Mouse (Mus musculus): ENCODE measurements at regions not wholly inside any gene's neighbourhood (a gene's known extent, or its start where the extent isn't known, plus 50 kb on each side); places are given as distances from the start of the nearest gene placed in this dataset.
"Not testable (repeated sequence)": the region's sequence is repeated elsewhere in the genome, so short reads cannot be mapped to it uniquely, and the experiment has no call there.

- no peak for DNase-seq (ENCODE audit: low spot score)
- intact Hi-C loops (cut with DNase I): loop anchor here (2.0 to 10.0 kb wide), 2 partner anchors 113 to 269 kb away; partner anchors contain the start of gene Grin3a
Measured at GRCm38 (mm10) chr4:49958275-49958674, 112.7 kb upstream of the Grin3a start.

- intact Hi-C loops (cut with DNase I): loop anchor here (10.0 kb wide), 1 partner anchor 112 kb away; the partner anchor contains the start of gene Grin3a
- no peak for DNase-seq (ENCODE audit: low spot score)
Measured at GRCm38 (mm10) chr4:49956855-49957254, 111.3 kb upstream of the Grin3a start.

GRCm38 (mm10) chr4:49946306-49946705 is 100.8 kb upstream of the Grin3a start:
- DNase-seq (ENCODE audit: low spot score): no peak

GRCm38 (mm10) chr4:49937471-49937870 is 91.9 kb upstream of the Grin3a start:
- no peak for DNase-seq (ENCODE audit: low spot score)
- intact Hi-C loops (cut with DNase I): no loop called here

More at GRCm38 (mm10) chr4:49946306-49946705, 100.8 kb upstream of the Grin3a start:
- intact Hi-C loops (cut with DNase I): no loop called here

GRCm38 (mm10) chr4:49929636-49930035 is 84.1 kb upstream of the Grin3a start:
- intact Hi-C loops (cut with DNase I); DNase-seq (ENCODE audit: low spot score): not testable (repeated sequence)

DNA sequence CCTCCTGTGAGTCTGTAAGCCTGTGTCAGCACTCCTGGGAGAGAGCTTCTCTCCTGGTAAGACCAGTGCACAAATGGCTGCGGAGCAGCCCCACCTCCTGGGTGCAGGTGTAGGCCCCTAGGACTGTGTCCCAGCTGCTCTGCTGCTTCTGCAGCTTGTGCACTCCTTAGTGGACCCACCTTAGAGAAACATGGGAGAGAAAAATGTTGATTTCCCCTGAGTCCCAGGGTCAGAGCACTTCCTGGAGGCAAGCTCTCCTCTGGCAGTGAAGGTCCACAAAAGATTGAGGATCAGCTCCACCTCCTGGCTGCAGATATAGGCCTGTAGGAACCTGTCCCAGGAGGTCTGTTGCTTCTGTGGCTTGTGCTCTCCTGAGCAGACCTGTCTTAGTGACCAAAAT is 81.5 kb upstream of the Grin3a start:
- intact Hi-C loops (cut with DNase I): no loop called here
- no peak for DNase-seq (ENCODE audit: low spot score)

GRCm38 (mm10) chr4:49914221-49914620 is 68.7 kb upstream of the Grin3a start:
- no peak for DNase-seq (ENCODE audit: low spot score)

GRCm38 (mm10) chr4:49913636-49914035 is 68.1 kb upstream of the Grin3a start:
- no peak for DNase-seq (ENCODE audit: low spot score)
- intact Hi-C loops (cut with DNase I): no loop called here

More at GRCm38 (mm10) chr4:49914221-49914620, 68.7 kb upstream of the Grin3a start:
- intact Hi-C loops (cut with DNase I): no loop called here

All from heart, postnatal 25 days (tissue).